Mouse (Mus musculus): ENCODE data around the gene Dppa5a.
A peak's percentile ranks its signal among the peaks of the same experiment; 100 is the strongest.
"Not testable (repeated sequence)": the region's sequence is repeated elsewhere in the genome, so short reads cannot be mapped to it uniquely, and the experiment has no call there.

Dppa5a gene

DNA sequence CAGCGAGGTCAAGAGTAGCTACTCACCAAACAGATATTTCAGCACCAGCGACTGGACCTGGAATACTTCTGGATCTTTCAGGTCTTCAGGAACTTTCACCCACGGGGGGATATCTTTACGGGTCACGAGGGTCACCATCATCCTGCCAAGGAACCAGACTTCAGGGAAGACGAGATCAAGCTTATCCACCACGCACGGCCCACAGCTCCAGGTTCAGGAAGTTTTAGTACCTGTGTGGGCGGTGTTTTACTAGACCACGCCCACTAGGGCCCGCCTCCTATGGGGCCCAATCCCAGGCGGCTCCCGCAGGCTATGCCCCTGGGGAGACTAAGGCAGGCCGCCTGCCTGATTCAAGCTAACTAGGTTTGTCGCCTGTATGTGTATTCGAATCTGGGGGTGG is at the start of gene Dppa5a:
Gene Dppa5a, minus strand, starts transcription at position 219 of the 400 bp plus-strand sequence.
- DNase-seq (ENCODE audit: low read depth), result not testable (repeated sequence)

DNA sequence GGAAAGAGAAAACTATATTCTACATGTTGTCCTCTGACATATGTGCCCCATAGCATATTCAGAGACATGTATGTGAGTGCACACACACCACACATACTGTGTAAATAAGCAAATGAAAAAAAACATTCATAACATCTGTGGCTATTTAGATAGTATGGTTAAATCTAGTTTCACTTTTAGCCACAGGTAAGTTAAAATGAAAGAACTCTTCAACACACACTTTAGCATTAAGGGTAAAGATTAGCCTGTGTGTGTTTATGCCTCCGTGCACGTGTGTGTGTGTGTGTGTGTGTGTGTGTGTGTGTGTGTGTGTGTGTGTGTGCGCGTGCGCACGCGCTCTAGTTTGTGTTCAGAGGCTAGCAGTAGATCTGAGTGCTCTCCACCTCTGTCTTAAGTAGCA is 33.6 kb upstream of the Dppa5a start:
- DNase-seq (ENCODE audit: low read depth), result peak; percentile 56

DNA sequence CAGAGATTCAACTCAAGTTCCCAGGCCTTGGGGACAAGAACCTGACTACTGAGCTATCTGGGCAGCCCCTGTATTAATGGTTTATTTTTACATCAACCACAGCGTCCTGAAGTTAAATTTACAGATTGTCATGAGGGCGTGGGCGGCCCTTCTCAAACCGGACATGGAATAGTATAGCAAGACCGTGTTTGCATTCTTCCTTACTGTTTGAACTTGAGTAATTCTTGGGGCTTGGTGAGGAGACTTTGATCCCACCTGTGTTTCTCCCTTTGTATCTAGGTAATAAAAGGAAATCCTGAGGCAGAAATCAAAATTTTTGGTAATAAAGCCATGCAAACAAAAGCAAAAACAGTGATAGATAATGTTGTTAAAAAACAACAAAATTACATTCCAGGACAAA is 32.6 kb upstream of the Dppa5a start:
- no peak for DNase-seq (ENCODE audit: low read depth)

GRCm38 (mm10) chr9:78396517-78396916 is 28.5 kb upstream of the Dppa5a start:
- no peak for DNase-seq (ENCODE audit: low read depth)

DNA sequence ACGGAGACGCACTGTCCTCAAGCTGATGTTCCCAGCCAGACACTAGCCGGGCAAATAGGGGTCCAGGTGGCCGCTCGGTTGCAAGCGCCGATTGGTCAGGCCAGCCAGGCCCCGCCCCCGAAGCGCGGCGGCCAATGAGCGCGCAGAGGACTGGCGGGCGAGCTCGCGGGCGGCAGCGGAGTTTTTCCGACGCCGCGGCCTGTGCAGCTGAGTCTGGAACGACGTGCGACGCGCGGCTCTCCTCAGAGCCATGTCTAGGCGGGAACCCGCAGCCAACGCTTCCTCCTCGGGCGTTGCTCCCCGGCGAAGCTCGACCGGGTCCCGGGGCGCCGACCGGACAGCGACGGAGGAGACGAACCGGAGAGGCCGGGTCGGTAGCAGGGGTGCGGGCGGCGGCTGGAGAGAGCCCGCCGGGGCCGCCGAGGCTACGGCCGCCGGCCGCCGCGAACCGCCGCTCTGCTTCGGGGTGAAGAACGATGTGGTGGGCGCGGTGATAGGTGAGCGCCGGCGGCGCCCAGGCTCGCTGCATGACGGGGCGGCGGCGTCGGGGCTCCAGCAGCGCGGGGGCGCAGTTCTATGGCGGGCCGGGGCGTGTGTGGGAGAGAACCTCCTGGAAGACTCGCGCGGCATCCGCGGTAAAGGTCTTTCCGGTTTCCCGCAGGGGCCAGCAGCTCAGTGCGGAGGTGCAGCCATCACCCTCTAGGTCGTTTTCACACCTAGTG is 27.8 kb upstream of the Dppa5a start, which contains the start of gene Ddx43:
Gene Ddx43, plus strand, starts transcription at position 148 of the 722 bp plus-strand sequence.
- DNase-seq (ENCODE audit: low read depth), result peak; percentile 74

DNA sequence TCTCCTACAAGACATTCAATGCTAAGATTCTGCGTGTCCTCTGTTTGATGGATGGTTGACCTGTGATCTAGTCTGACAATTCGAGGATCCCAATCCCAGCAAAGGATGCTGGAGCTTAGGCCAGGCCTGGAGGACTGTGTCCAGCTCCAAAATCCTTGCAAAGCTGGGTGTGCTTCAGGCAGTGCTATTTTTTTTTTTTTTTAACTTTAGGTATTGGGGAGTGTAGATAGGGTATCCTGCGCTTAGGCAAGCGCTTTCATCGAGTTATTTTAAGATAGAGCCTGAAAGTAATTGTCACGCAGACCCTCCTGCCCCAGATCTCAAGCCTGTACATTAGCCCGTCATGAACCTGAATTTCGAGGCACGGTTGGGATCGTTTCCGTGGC is 27.3 kb upstream of the Dppa5a start:
- DNase-seq (ENCODE audit: low read depth), result no peak

DNA sequence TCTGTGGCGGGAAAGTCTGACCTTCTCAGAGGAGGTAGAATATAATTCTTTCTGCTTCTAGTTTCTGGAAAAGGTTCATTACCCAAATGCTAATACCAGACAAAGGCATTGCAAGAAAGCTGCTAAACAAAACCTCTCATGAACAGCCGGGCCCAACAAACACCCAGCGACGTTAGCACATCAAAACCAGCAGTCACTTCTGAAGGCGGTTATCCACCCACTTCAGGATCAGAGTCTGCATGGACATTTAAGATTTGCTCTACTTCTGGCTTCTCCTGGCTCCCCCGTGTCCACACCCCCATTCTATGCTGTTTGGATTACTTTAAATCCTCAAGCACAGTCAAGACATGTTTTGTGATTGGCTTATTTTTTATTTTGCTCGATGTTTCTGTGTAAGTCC is 26.6 kb upstream of the Dppa5a start:
- DNase-seq (ENCODE audit: low read depth), result no peak

GRCm38 (mm10) chr9:78393741-78394140 is 25.8 kb upstream of the Dppa5a start:
- DNase-seq (ENCODE audit: low read depth), result no peak

GRCm38 (mm10) chr9:78389981-78390380 is 22.0 kb upstream of the Dppa5a start:
- DNase-seq (ENCODE audit: low read depth), result no peak

- DNase-seq (ENCODE audit: low read depth), result peak; percentile 39
Measured at GRCm38 (mm10) chr9:78386947-78387346, 19.0 kb upstream of the Dppa5a start.

GRCm38 (mm10) chr9:78385893-78386292 is 17.9 kb upstream of the Dppa5a start:
- peak; percentile 39 for DNase-seq (ENCODE audit: low read depth)

DNA sequence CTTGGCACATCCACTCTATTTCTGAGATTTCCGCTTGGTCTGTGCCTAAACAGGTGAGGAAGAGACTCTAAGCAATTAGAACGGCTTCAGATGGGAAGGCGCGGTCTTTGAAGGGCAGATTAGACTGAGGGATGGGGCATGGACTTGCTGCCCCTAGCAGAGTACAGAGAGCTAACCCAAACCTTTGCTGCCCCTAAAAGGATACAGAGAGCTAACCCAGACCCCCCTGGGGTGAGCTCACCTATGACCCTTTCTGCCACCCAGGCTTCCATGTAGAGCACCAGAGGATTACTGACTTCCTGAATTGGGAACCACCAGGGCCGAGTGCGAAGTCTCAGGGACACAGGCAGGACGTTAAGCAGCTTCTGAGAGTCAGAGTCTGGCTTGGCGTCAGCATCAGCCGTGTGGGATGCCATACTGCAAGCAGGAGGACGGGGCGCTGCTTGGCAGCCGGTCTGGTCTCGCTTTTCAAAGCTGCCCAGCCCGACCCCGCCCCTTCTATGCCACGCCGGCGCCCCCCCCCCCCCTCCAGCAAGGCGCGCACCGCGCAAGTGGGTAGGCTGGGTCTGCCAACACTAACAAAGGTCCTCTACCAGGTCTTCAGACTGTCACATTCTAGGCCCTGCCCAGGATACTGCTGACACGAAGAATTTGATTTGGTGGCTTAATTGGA is 10.3 kb upstream of the Dppa5a start, which contains the start of gene Ooep:
Gene Ooep, minus strand, starts transcription at position 613 of the 673 bp plus-strand sequence.
- DNase-seq (ENCODE audit: low read depth), result no peak

GRCm38 (mm10) chr9:78377546-78377945 is 9.6 kb upstream of the Dppa5a start:
- no peak for DNase-seq (ENCODE audit: low read depth)

DNA sequence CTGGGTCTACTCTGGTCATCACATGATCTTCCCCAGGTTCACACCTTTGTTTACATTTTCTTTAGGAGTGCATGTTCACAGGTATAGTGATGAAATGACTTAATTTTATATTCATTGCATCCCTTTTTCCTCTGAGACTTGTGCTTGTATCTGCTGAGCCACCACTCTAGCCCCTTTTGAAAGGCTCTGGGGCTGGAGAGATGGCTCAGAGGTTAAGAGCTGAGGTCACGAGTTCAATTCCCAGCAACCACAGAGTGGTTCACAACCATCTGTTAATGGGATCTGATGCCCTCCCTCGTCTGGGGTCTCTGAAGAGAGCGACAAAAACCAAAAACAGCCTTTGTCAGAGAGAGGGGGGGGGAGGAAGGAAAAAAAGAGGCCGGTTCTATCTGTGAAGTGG is 7.5 kb upstream of the Dppa5a start:
- no peak for DNase-seq (ENCODE audit: low read depth)

GRCm38 (mm10) chr9:78374885-78375389 is 7.0 kb upstream of the Dppa5a start:
- no peak for DNase-seq (ENCODE audit: low read depth)

DNA sequence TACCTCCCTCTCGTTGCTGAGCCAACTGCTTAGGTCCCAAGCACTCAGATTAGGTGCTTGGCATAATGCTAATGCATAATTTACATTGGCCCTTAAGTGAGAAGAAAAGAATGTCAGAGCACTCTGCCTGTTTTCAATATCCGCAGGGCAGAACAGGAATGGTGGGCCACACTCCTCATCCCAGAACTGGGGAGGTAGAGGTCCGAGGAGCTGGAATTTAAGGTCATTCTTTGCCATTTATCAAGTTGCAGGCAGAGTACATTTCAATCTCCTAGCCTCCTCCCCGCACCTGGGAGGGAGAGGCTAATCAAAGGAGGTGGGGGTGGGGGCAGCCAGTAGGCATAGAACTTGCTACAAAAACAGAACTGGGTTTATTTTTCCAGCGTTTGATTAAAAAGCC is 6.4 kb upstream of the Dppa5a start:
- DNase-seq (ENCODE audit: low read depth), result no peak

GRCm38 (mm10) chr9:78372827-78373504 is 5.0 kb upstream of the Dppa5a start:
- no peak for DNase-seq (ENCODE audit: low read depth)

DNA sequence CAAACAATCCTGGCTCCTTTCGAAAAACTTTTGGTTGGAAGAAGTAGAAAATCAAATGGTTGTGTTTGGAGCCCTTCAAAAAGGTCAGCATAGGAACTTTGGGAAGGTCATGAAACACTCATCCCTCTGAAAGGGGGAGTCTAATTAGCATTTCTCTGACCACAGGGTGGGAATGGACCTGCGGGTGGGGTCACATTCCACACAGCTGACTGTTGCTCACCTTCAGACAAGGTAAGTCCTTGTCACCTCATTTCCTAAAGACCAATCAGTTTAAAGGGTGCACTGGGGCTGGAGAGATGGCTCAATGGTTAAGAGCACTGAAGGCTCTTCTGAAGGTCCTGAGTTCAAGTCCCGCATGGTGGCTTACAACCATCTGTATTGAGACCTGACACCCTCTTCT is 3.5 kb upstream of the Dppa5a start:
- DNase-seq (ENCODE audit: low read depth), result no peak

DNA sequence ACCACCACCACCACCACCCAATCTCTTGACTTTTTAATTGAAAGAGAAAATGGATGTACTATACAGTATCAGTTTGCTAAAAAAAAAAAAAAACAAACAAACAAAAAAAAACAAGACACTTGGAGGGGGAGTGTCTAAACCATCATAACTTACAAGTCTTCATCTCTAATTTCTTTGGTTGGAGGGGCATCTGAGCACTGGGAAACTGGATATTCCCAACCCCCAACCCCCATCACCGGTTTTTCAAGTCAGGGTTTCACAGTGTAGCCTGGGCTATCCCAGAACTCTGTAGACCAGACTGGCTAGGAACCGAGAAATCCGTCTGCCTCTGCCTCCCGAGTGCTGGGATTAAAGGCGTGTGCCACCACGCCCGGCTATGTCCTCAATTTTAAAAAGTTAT is 1.8 kb upstream of the Dppa5a start:
- no peak for DNase-seq (ENCODE audit: low read depth)

- DNase-seq (ENCODE audit: low read depth), result no peak
Measured at GRCm38 (mm10) chr9:78369349-78369748, 1.4 kb upstream of the Dppa5a start.

GRCm38 (mm10) chr9:78368671-78369293 is 805 bp upstream of the Dppa5a start:
- DNase-seq (ENCODE audit: low read depth), result no peak

DNA sequence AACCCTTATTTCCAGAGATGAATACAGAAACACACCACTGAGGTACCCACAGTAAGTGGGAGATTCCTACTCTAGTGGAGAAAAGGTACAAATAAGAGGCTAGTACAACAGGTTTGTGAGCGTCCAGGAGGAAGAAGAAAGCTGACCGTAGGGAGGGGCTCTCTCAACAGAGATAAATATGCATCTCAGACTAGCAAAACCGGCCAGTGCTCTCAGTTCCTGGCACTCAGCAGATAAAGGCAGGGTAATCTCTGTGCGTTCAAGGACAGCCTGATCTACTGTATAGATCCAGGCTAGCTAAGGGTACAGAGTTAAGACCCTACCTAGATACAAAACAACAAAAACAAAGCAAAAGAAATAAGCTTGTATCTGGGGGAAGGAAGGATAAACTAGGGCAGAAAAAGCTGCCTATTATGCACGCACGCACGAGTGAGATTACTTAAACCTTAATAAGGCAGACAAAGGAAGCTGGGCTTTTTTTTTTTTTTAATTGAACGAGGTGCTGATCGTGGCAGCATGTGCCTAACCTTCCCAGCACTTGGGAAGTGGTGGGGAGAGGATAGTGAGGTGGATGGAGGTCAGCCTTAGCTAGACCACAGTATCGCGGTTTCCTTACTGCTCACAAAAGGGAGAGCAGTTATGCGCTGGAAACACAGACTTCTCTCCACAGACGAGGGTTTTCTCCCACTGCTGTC is 2.0 kb downstream of the Dppa5a start:
- no peak for DNase-seq (ENCODE audit: low read depth)

Measured in induced T-regulatory cell, adult 2 months (primary cell).